Mouse (Mus musculus) spleen, adult 12 weeks (tissue): ENCODE results near the gene Slc22a23.

Experiments
- DNase-seq: peaks from one replicate; pipeline ENCODE4 v3.0.0; 2022; ENCODE audit warnings: low spot score

The Slc22a23 gene

GRCm38 (mm10) chr13:34269376-34269991 is 75.5 kb downstream of the Slc22a23 start:
- no peak for DNase-seq

DNA sequence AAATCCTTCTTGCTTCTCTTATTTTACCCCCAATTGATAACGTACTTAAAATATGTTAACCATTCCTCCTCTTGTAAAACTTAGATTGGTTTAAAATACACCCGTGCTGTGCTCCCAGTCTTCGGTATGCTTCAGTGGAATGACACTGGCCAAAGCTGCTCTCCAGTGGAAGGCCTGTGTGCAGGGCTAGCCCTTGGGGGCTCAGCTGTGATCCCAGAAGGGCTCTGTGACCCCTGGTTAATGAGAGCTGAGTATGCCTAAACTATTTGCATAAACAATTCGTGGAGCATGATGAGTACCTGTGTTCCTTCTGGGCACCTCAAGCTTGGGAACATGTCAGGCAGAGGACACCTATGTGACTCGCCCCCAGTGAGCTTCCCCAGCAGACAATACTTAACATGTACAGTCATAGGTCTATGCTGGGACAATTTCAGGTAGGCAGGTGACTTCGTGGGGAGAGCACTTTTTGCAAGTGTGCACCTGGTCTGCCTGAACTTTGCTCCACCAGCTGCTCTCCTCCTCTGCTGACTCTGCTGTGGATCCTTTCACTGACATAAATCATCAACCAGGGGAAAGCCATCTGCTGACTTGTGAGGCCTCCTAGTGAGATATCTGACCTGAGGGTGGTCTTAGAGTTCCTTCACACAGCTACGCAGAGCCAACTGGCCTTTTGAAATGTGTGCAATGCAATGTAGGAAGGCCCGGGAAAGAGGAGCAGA is 77.9 kb downstream of the Slc22a23 start:
- no peak for DNase-seq

DNA sequence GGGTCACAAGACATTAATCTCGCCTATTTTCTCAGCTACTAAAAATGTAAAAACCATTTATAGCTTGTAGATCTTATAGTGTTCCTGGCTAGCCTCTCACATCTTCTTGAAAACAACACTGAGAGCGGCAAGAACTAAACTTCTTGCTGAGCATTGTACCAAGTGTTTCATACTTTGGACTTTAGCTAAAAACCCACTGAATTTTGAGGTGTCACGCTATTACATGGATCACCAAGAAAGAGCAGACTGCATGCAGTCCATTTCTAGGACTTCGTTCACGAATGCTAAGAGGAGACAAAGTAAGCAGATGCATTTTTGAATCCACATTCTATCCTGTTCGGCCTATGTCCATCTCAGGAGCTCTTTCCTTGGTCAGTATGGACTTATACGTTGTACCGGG is 78.9 kb downstream of the Slc22a23 start:
- DNase-seq = no peak

DNA sequence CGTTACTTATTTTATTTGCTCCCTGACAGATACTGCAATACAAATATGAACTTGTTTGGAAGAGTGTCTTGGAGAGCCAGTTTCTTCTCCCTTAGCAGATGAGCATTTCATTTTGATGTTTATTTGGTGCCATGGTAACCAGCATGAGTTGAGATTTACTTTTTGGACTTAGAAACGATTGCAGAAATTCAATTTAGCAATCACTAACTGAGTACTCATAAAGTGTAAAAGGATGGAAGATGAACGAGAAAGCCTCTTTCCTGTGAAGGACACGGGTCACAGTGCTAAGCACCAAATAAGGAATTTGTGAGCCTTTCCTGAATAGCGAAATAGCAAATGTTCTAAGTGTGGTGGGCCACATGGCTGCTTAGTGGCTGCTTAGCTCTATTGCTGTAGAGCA is 79.4 kb downstream of the Slc22a23 start:
- DNase-seq = no peak

DNA sequence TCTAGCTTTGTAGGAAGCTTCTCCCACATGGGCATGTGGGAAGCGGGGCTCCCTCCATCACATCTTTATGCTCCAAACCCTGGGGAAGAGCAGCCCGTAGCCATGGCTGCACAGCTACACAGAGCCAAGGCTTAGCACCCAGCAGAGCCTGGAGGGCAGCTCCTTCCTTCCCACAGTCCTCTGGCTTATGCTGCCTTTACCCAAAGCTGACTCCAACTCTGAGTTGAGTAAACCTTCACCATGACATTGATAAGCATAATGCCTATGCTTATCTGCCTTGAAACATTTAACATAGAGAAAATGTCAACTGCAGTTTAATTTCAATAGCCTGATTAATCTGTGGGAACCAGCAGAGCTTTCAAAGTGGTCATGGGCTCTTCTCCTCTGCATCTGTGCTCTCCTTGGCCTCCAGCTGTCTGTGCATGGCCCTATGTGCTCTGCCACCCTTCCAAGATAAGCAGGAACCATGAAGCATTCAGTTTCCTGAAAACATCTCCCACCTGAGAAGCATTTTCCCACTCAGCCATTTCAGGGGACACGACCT is 79.9 kb downstream of the Slc22a23 start:
- DNase-seq = no peak

DNA sequence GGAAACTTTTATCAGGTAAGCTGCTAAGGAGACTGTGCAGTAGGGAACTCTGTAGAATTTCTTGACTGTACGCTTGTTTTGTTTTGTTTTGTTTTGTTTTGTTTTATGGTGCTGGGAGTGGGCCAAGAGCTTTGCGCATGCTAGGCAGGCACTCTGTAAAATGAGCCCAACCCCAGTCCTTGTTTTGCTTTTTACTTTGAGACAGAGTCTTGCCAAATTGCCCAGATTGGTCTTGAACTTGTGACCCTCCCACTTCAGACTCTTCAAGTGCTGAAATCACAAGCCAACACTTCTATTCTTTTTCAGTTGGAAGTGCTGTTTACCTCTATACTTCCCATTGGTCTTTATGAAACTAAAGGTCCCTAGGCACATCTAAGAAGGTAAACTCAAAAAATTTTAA is 80.5 kb downstream of the Slc22a23 start:
- no peak for DNase-seq

DNA sequence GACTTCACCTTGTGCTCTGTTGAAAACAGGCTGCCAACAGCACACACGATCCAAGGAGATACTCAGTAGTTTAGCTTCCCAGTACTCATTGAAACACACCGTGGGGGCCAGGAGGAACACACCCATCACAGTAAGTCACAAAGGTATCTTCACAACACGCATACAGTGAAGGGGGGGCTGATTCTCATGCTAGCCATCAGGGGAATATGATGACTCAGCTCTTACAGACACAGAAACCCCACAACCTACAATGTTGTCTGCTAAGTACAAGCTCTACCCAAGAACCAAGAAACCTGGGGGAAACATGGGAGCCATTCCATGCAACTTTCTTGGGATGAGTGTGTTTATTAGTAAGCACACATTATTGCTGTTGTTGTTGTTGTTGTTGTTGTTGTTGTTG is 86.2 kb downstream of the Slc22a23 start:
- no peak for DNase-seq

GRCm38 (mm10) chr13:34257177-34257576 is 87.8 kb downstream of the Slc22a23 start:
- no peak for DNase-seq

DNA sequence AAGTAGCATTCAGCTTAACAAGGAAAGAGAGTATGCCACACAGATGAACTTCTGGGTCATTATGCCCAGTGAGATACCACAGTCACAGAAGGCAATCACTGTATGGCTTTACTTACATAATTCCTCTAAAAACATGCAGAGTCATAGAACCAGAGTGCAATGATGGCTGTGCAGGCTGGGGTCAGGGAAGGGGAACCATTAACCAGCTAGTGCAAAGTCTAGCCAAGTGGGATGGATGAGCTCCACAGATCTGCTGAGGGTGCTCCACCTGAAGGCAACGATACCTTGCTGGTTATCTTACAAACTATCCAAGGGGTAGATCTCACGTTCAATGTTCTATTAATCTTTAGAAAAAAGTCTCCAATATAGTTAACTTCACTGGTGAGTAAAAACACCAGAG is 88.3 kb downstream of the Slc22a23 start:
- no peak for DNase-seq

DNA sequence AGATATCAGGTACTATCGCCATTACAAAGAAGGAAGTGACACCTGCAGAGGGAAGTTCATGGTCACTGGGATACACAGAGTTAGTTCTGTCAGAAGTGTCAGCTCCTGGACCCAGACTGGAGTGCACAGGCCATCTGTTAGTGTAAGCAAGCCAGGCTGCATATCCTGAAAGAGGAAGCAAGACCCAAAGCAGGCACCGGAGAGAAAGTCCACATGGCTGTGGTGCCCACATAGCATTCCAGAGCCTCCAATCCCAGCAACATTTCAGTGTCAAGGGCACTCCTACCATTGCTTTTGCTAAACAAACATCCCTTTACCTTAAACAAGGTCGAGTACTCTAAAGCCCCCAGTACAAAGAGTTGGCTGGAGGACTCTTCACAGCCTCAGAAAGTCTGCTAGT is 89.7 kb downstream of the Slc22a23 start:
- no peak for DNase-seq

DNA sequence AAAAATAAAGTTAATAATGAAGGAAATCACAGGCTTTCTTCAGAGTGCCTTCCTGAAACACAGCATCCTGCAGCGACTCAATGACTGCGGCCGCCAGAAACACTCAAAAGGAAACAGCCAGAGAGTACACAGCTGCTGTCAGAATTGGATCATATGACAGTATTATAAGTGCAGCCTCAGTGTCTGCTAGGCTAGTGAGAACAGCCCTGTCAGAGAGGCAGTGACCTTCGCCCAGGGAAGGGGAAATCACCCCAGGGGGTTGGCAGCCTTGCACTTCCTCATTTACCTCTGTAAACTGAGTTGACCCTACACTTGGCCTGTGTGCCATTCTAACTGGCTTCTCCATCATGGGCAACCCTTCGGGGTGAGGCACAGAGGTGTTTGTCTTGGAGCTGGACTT is 90.3 kb downstream of the Slc22a23 start:
- DNase-seq = peak; percentile 23

GRCm38 (mm10) chr13:34253736-34254135 is 91.2 kb downstream of the Slc22a23 start:
- DNase-seq = no peak

DNA sequence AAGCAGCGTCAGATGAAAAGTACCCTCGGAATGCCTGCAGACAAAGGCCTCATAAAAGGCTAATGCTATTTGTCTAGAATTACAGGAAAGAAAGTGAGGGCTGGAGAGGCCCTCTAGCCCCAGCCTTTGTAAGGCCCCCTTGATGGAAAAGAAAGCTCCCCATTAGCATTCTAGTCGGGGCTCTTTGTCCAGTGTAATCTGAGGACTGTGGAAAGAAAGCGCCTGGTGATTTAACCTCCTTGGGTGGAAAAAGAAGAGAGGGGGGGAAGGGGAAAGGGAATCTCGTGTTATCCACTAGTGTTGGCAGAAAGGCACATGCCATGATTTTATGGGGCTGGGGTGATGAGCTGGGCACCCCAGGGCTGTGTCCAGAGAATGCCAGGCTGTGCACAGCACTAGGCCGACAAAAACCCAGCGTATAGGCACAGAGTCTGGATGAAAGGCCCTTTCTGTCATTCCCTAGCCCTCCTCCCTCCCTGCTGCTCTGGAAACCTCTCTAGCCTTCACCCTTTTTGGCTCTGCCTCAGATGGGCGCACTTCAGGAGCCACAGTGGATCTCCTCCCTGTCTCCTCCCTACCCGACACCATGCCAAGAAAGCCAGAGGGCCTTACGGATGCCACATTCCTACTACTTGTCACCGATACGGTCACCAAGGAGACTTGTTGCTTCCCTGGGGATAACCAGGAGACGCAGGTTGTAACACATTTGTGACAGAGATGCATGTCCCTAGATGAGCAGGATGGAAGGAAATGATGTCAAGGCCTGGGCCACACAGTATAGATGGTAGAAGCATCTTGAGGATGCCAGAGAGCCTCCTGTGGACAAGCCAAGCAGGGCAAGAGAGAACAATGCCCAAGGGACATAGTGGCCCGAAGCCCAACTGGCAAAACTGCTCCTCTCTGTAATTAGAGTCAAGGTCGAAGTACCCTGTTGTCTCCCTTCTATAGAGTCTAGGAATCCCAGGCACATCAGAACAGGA is 95.8 kb downstream of the Slc22a23 start:
- DNase-seq = no peak

DNA sequence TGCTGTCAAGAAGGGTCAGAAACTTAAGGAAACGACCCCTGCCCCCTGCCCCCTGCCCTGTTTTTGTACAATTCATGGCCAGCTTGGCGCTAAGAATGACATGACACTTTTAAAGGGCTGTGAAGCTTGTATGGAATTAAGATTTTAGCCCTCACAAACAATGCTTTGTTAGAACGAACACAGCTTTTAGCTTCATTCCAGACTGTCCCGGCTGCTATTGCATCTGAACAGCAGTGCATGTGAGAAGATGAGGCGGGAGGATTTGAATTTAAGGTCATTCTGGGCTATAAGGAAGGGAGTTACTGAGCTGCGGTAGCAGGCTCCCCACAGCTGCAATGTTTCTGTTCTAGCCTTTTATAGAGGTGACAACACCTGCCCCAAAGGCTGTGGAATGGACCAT is 96.9 kb downstream of the Slc22a23 start:
- DNase-seq = no peak

- DNase-seq = no peak
Observed at GRCm38 (mm10) chr13:34246821-34247220, 98.2 kb downstream of the Slc22a23 start.

- no peak for DNase-seq
Observed at GRCm38 (mm10) chr13:34245216-34245615, 99.8 kb downstream of the Slc22a23 start.

GRCm38 (mm10) chr13:34244186-34244585 is 100.8 kb downstream of the Slc22a23 start:
- no peak for DNase-seq

GRCm38 (mm10) chr13:34242211-34242610 is 102.8 kb downstream of the Slc22a23 start:
- DNase-seq = no peak

DNA sequence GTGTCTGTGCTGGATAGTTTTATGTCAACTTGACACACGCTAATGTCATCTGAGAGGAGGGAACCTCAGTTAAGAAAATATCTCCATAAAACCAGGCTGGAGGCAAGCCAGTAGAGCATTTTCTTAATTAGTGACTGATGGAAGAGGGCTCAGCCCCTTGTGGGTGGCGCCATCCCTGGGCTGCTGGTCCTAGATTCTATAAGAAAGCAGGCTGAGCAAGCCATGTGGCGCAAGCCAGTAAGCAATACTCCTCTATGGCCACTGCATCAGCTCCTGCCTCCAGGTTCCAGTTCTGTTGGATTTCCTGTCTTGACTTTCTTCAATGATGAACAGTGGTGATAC is 104.9 kb downstream of the Slc22a23 start:
- no peak for DNase-seq

- no peak for DNase-seq
Observed at GRCm38 (mm10) chr13:34239371-34240086, 105.5 kb downstream of the Slc22a23 start.

DNA sequence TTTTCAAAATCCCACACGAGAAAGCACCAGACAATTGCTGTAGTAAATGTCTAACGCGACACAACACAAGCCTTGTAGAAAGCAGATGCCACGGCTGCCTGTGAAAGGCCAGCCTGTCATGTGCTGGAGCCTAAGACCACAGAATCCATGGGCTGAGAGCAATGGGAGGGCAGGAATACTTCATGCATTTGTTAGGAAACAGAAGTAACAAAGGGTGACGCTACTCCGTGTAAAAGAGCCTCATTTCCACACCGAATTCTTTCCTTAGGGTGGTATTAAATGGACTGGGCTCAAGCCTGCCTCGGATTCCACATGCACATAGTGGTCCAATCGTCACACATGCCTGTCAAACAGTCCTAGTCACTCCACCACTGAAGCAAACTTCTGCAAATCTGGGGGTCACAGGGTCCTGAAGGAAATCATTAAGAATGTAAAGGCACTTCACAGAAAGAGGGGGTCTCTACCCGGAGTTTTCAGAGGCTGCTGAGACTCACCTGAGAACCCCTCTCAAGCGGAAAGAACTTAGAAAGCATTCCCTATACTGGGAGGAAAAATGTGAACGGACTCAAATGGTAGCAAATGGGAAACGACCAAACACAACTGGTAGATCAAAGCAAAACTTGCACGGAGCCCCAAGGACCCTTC is 106.2 kb downstream of the Slc22a23 start:
- DNase-seq = no peak
